Mouse (Mus musculus) heart, embryonic 14.5 days (tissue): ENCODE measurements around the gene Nrn1. TPM values are rescaled to one million over a fixed set of nuclear protein-coding genes. Genes with fewer than 3 reads are reported as not detected.

Experiments used
- ATAC-seq: fragments of 200-750 bp; cut with Nextera tagmentation; 2 replicates; pipeline ENCODE4 v1.8.0; 2017; ENCODE audit warnings: low read depth, moderate TSS enrichment; ENCODE audit not compliant: insufficient number of reproducible peaks, insufficient read depth, low FRiP score
- H3K27ac ChIP-seq, 2 experiments: fragments of 200-500 bp in 1 of 2; fragments of 300-500 bp in 1 of 2; sonication (generic) in 1 of 2; replicated peaks in 1 of 2; 2 replicates each; pipeline ENCODE4 v1.5.1; 2012 to 2014; ENCODE audit warnings: low read depth in 2 of 2, low read length in 2 of 2, control low read depth in 1 of 2, mild to moderate bottlenecking in 1 of 2, mixed read lengths in 1 of 2; ENCODE audit not compliant: control insufficient read depth in 1 of 2, insufficient read depth in 1 of 2
- H3K27me3 ChIP-seq: fragments of 300-500 bp; sonication (generic); 2 replicates; pipeline ENCODE4 v1.6.1; 2014; ENCODE audit warnings: mild to moderate bottlenecking, low read length, control low read depth; ENCODE audit not compliant: control insufficient read depth, insufficient read depth
- H3K36me3 ChIP-seq: fragments of 300-500 bp; sonication (generic); 2 replicates; pipeline ENCODE4 v1.6.1; 2014; ENCODE audit warnings: mild to moderate bottlenecking, control low read depth, low read length, mixed read lengths; ENCODE audit not compliant: control insufficient read depth, insufficient read depth
- H3K4me1 ChIP-seq, 2 experiments: fragments of 200-500 bp in 1 of 2; fragments of 300-500 bp in 1 of 2; sonication (generic) in 1 of 2; 2 replicates each; pipeline ENCODE4 v1.6.1; 2012 to 2014; ENCODE audit warnings: low read length in 2 of 2, control low read depth in 1 of 2, mixed read lengths in 1 of 2; ENCODE audit not compliant: control insufficient read depth in 2 of 2, insufficient read depth in 2 of 2
- H3K4me2 ChIP-seq: fragments of 300-500 bp; sonication (generic); 2 replicates; pipeline ENCODE4 v1.6.1; 2014; ENCODE audit warnings: mild to moderate bottlenecking, low read length
- H3K4me3 ChIP-seq, 2 experiments: fragments of 200-500 bp in 1 of 2; fragments of 300-500 bp in 1 of 2; sonication (generic) in 1 of 2; 2 replicates each; pipeline ENCODE4 v1.5.1; 2012 to 2014; ENCODE audit warnings: low read length in 2 of 2, mild to moderate bottlenecking in 2 of 2, control low read depth in 1 of 2, low read depth in 1 of 2, moderate library complexity in 1 of 2; ENCODE audit not compliant: control insufficient read depth in 1 of 2, insufficient read depth in 1 of 2
- H3K9ac ChIP-seq: fragments of 300-500 bp; sonication (generic); 2 replicates; pipeline ENCODE4 v1.6.1; 2014; ENCODE audit warnings: mild to moderate bottlenecking, low read length
- H3K9me3 ChIP-seq: fragments of 300-500 bp; sonication (generic); 2 replicates; pipeline ENCODE4 v1.6.1; 2016; ENCODE audit warnings: low read length, control low read depth; ENCODE audit not compliant: control insufficient read depth
- WGBS: fragments of 180-500 bp; shearing (Covaris S2); extraction: QIAGEN DNeasy Blood & Tissue Kit; methylation state at CpG from one replicate; pipeline ENCODE4 v1.1.7; 2014; 5-methylcytosine and 5-hydroxymethylcytosine counted together
- polyA plus RNA-seq: library from polyadenylated mRNA; unstranded; fragments of >200 nt; fragmentation: Nextera tagmentation; extraction: Ambion mirVana; gene quantifications from 2 replicates; pipeline ENCODE4 v1.2.1, GENCODE M21; 2014

Nrn1 gene
- polyA plus RNA-seq, 1 experiment from 2014 or later, result 2.1 TPM

DNA sequence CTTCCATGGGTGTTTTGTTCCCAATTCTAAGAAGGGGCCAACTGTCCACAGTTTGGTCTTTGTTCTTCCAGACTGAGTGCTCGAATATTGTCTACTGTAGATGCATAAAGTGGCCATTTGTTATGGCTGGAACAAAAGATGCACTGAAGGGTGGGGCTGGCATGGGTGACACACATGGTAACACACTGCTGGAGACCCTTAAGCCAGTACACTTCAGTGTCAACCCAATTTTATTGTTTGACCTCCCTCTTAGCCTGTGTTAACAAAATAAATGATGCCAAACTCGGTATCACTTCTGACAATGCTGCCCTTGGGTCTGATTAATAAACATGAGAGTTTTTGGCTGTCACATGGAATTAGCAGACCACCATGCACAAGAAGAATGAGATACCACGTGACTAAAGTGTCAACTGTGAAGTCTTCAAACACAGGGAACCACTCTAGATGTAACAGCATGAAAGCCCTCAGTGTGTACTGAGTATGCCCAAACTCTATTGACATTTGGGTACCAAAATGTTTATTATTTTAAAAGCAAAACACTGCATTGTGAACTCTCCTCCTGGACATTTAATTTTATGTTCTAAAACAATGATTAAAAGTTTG lies 27.7 kb downstream of the Nrn1 start:
- no peak overlapping the region for H3K4me3 ChIP-seq
- ATAC-seq, result no peak

DNA sequence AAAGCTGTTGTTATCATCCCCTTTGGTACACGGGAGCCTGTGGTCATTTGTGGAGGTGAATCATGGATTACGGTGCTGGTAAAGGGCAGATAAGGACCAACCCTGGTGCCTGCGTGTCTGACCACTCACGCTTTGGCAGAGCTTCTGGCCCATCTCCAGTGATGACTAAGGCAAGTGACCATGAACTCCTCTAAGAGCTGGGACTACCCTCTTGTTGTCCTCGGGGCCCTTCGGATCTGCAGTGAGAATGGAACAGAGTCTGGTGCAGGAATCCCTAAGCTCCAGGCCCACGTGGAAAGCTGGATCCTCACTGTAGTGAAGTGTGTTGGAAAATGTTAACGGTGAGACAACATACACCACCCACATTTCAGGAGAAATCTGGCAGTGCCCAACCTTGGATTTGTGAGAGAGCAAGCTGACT lies 38.6 kb downstream of the Nrn1 start:
- Histone ChIP-seq H3K9ac (no peak overlapping the region), H3K27ac (no peak overlapping the region), H3K9me3 (no peaks in the 10 kb centered on the region), H3K4me1 (peaks cover 4 to 8% of the 10 kb centered on the region in 2 experiments; a peak in 3 of 4 replicates), H3K27me3 (no peaks in the 10 kb centered on the region), H3K4me2 (peak overlapping the region; percentile 42), H3K4me3 (no peak overlapping the region), H3K36me3 (no peaks in the 10 kb centered on the region)
- ATAC-seq, result no peak
- 36% methylated on average over 8 of the region's 8 CpGs for WGBS

More for the DNA sequence above, 27.7 kb downstream of the Nrn1 start:
- Histone ChIP-seq H3K27me3 (no peaks in the 10 kb centered on the region), H3K4me1 (no peaks in the 10 kb centered on the region), H3K9me3 (no peaks in the 10 kb centered on the region), H3K27ac (no peak overlapping the region), H3K4me2 (no peak overlapping the region), H3K9ac (no peak overlapping the region), H3K36me3 (no peaks in the 10 kb centered on the region)
- WGBS, result 56% methylated on average over 3 of the region's 3 CpGs

DNA sequence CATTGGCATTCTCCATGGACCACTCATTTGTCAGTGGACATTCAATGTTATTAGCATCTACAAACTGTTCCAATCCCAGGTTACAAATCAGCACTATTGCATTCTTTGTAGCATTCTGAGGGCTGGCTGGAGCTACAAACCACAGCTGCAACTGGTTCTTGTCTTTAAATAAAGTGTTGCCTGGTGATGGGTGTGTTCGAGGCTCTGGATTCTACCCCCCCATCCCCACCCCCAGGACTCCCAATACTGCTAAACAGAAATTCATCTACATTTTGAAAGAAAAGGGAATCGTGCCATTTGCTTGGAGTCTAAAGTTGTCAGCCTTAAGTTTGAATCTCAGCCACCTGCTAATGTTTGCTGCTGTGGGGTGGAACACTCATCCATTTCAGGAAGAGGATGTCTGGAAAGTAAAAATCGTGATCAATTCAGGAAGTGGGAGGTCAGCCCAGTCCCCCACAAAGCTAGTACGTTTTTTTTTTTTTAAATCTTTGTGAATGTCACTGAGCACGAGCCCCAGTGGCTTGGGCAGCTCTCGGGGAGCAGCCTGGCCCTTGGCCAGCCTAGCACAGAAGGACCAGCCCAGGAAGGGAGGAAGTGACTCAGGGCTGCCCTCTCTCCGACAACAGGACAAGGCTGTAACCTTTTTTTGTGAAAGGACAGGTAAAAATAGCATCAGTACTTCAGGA lies 39.3 kb downstream of the Nrn1 start:
- no peak overlapping the region for H3K9ac ChIP-seq
- H3K4me2 ChIP-seq, result peak overlapping the region; percentile 42
- H3K27me3 ChIP-seq, result no peaks in the 10 kb centered on the region
- H3K4me1 ChIP-seq, result peaks cover 4 to 8% of the 10 kb centered on the region in 2 experiments; a peak in 3 of 4 replicates
- H3K9me3 ChIP-seq, result no peaks in the 10 kb centered on the region
- 39% methylated on average over 7 of the region's 7 CpGs for WGBS
- H3K27ac ChIP-seq, result no peak overlapping the region
- H3K36me3 ChIP-seq, result no peaks in the 10 kb centered on the region
- H3K4me3 ChIP-seq, result no peak overlapping the region
- ATAC-seq, result no peak

DNA sequence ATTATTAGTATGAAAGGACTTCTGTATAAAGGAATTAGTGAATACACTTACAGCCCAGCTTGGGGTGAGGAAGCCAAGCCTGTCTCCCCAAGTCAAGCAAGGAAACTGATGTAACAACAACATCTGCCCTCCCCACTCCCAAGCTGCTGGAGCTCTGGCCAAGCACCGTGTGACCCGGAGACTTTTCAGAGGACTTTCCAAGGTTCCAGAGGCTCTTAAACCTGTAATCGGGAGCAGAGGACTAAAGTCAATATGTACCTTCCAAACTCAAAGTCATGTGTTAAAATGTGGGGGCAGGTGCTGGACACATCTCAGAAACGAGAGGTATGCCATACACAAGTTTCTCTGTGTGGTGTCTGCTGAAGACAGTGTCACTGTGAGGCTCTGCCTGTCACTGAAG lies 51.4 kb downstream of the Nrn1 start:
- no peak overlapping the region for H3K4me3 ChIP-seq
- no peak for ATAC-seq
- H3K9me3 ChIP-seq, result no peaks in the 10 kb centered on the region
- no peaks in the 10 kb centered on the region for H3K4me1 ChIP-seq
- WGBS, result 67% methylated on average over 4 of the region's 4 CpGs
- H3K27ac ChIP-seq, result no peak overlapping the region
- H3K36me3 ChIP-seq, result no peaks in the 10 kb centered on the region
- no peak overlapping the region for H3K9ac ChIP-seq
- H3K4me2 ChIP-seq, result no peak overlapping the region
- H3K27me3 ChIP-seq, result no peaks in the 10 kb centered on the region

DNA sequence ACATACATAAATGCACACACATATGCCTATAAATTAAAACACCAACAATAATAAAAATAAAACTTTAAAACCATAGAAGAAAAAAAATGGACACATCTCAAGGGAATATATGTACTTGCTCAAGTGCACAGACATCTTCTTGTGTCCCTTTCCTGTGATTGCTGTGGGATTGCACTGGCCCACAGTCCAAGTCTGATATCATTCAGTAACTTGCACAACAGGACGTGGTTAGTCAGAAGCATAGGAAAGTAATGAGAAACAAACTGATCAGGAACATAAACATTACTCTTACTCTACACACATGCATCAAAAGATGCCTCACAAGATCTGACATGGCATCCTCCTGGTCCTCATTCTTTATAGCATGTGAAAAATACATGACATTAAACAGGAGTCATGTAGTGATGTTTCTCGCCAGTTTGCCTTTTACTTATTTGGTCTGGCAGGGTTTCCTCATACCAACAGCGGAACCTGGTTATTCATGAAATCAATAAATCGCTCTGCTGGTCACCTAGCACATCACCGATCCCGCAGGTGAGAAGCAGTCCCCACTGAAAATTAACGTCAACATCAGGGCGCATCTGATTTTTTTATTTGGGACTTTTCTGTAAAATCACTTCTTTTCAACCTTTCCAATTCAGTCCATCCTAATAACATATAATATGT lies 54.1 kb downstream of the Nrn1 start:
- H3K36me3 ChIP-seq, result no peaks in the 10 kb centered on the region
- H3K27me3 ChIP-seq, result no peaks in the 10 kb centered on the region
- no peak overlapping the region for H3K9ac ChIP-seq
- H3K4me3 ChIP-seq, result no peak overlapping the region
- no peak overlapping the region for H3K4me2 ChIP-seq
- H3K4me1 ChIP-seq, result no peaks in the 10 kb centered on the region
- WGBS, result 89% methylated on average over 8 of the region's 8 CpGs
- no peaks in the 10 kb centered on the region for H3K9me3 ChIP-seq
- H3K27ac ChIP-seq, result no peak overlapping the region
- ATAC-seq, result no peak

DNA sequence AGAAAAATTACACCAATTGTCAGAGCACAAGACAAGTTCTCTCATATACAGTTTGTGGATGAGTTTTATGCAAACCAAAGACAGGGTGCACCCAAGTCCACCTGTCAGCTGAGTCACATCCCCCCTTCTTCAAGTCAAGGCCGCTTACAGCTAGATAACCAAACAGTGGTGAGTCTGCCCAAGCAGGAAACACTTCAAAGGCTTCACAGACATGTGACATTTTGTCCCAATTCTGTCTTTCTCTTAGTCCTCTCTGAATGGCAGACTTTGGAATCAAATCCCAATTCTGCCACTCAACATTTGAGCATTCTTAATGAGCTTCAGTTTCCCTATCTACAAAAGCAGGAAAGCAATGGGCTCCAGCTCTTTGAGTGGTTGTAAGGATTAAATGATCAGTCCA lies 55.6 kb downstream of the Nrn1 start:
- ATAC-seq, result no peak
- no peaks in the 10 kb centered on the region for H3K9me3 ChIP-seq
- 64% methylated on average over 1 of the region's 1 CpGs for WGBS

More for the DNA sequence above, 55.6 kb downstream of the Nrn1 start:
- no peak overlapping the region for H3K9ac ChIP-seq
- no peaks in the 10 kb centered on the region for H3K36me3 ChIP-seq
- H3K4me2 ChIP-seq, result no peak overlapping the region
- H3K27ac ChIP-seq, result no peak overlapping the region
- no peaks in the 10 kb centered on the region for H3K4me1 ChIP-seq
- H3K4me3 ChIP-seq, result no peak overlapping the region
- H3K27me3 ChIP-seq, result no peaks in the 10 kb centered on the region
